Mouse (Mus musculus): Measurements from ENCODE around the gene Duoxa1.

- TF ChIP-seq GATA1 (IDR thresholded peaks at IDR 0.05; ENCODE audit: borderline replicate concordance, low read length) = no peak
- TF ChIP-seq FLI1 (IDR thresholded peaks at IDR 0.05; ENCODE audit: low read length) = no peak
Measured at GRCm38 (mm10) chr2:122260729-122261128, 52.8 kb downstream of the Duoxa1 start.

All from megakaryocyte, embryonic 14.5 days (primary cell).